Mouse (Mus musculus): ENCODE measurements around the gene Ntn3. TPM values are rescaled to one million over a fixed set of nuclear protein-coding genes. Genes with fewer than 3 reads are reported as not detected.

Ntn3 gene
- polyA plus RNA-seq, 1 experiment from 2014 or later: 4.9 TPM

GRCm38 (mm10) chr17:24201092-24201491 lies 8.2 kb downstream of the Ntn3 start:
- WGBS: 79% methylated on average over 4 of the region's 4 CpGs
- no peak for ATAC-seq (replicated peaks; ENCODE audit: low FRiP score)
- Histone ChIP-seq H3K27me3 (ENCODE audit: control insufficient read depth, insufficient read depth, low read length) (0 out of 2 replicates have a peak, but pooled peaks cover under 1% of the 10 kb centered on the region), H3K4me1 (replicated peaks; ENCODE audit: control insufficient read depth, insufficient read depth, low read length) (peaks cover 8% of the 10 kb centered on the region; the same call in 1 of the 2 replicates), H3K36me3 (ENCODE audit: control insufficient read depth, insufficient read depth, low read length) (no peaks in the 10 kb centered on the region), H3K9ac (ENCODE audit: low read length) (no peak overlapping the region), H3K27ac (ENCODE audit: low read depth, low read length) (no peak overlapping the region), H3K4me3 (ENCODE audit: low read depth, low read length) (no peak overlapping the region), H3K4me2 (ENCODE audit: low read depth, low read length, severe bottlenecking) (no peak overlapping the region), H3K9me3 (ENCODE audit: control insufficient read depth, low read length) (no peaks in the 10 kb centered on the region)
- DNase-seq (ENCODE audit: low spot score): no peak

GRCm38 (mm10) chr17:24199741-24200140 lies 9.6 kb downstream of the Ntn3 start:
- H3K9me3 ChIP-seq (ENCODE audit: control insufficient read depth, low read length): no peaks in the 10 kb centered on the region
- no peak for ATAC-seq (replicated peaks; ENCODE audit: low FRiP score)
- 83% methylated on average over 4 of the region's 4 CpGs for WGBS

GRCm38 (mm10) chr17:24199252-24199651 lies 10.1 kb downstream of the Ntn3 start:
- ATAC-seq (replicated peaks; ENCODE audit: low FRiP score): no peak
- Histone ChIP-seq H3K9me3 (ENCODE audit: control insufficient read depth, low read length) (no peaks in the 10 kb centered on the region), H3K4me3 (ENCODE audit: low read depth, low read length) (no peak overlapping the region), H3K27me3 (ENCODE audit: control insufficient read depth, insufficient read depth, low read length) (no peaks in the 10 kb centered on the region), H3K4me2 (ENCODE audit: low read depth, low read length, severe bottlenecking) (no peak overlapping the region), H3K9ac (ENCODE audit: low read length) (no peak overlapping the region), H3K27ac (ENCODE audit: low read depth, low read length) (no peak overlapping the region), H3K4me1 (replicated peaks; ENCODE audit: control insufficient read depth, insufficient read depth, low read length) (no peaks in the 10 kb centered on the region), H3K36me3 (ENCODE audit: control insufficient read depth, insufficient read depth, low read length) (no peaks in the 10 kb centered on the region)
- 76% methylated on average over 4 of the region's 4 CpGs for WGBS
- DNase-seq (ENCODE audit: low spot score): no peak

More at GRCm38 (mm10) chr17:24199741-24200140, 9.6 kb downstream of the Ntn3 start:
- no peak for DNase-seq (ENCODE audit: low spot score)
- Histone ChIP-seq H3K4me1 (replicated peaks; ENCODE audit: control insufficient read depth, insufficient read depth, low read length) (peaks cover 2% of the 10 kb centered on the region; the same call in 1 of the 2 replicates), H3K4me3 (ENCODE audit: low read depth, low read length) (no peak overlapping the region), H3K4me2 (ENCODE audit: low read depth, low read length, severe bottlenecking) (no peak overlapping the region), H3K27ac (ENCODE audit: low read depth, low read length) (no peak overlapping the region), H3K9ac (ENCODE audit: low read length) (no peak overlapping the region), H3K36me3 (ENCODE audit: control insufficient read depth, insufficient read depth, low read length) (no peaks in the 10 kb centered on the region), H3K27me3 (ENCODE audit: control insufficient read depth, insufficient read depth, low read length) (no peaks in the 10 kb centered on the region)

GRCm38 (mm10) chr17:24197032-24197824 lies 12.1 kb downstream of the Ntn3 start:
- 73% methylated on average over 15 of the region's 15 CpGs for WGBS
- no peak for ATAC-seq (replicated peaks; ENCODE audit: low FRiP score)
- no peak overlapping the region for H3K4me2 ChIP-seq (ENCODE audit: low read depth, low read length, severe bottlenecking)
- no peak overlapping the region for H3K4me3 ChIP-seq (ENCODE audit: low read depth, low read length)
- H3K27me3 ChIP-seq (ENCODE audit: control insufficient read depth, insufficient read depth, low read length): no peaks in the 10 kb centered on the region
- DNase-seq (ENCODE audit: low spot score): no peak
- H3K9me3 ChIP-seq (ENCODE audit: control insufficient read depth, low read length): no peaks in the 10 kb centered on the region
- no peak overlapping the region for H3K27ac ChIP-seq (ENCODE audit: low read depth, low read length)
- H3K36me3 ChIP-seq (ENCODE audit: control insufficient read depth, insufficient read depth, low read length): no peaks in the 10 kb centered on the region
- H3K4me1 ChIP-seq (replicated peaks; ENCODE audit: control insufficient read depth, insufficient read depth, low read length): no peaks in the 10 kb centered on the region
- H3K9ac ChIP-seq (ENCODE audit: low read length): no peak overlapping the region

- WGBS: 78% methylated on average over 2 of the region's 2 CpGs
Measured at GRCm38 (mm10) chr17:24195349-24195748, 14.0 kb downstream of the Ntn3 start.

GRCm38 (mm10) chr17:24193769-24194168 lies 15.6 kb downstream of the Ntn3 start:
- DNase-seq (ENCODE audit: low spot score) (no peak), ATAC-seq (replicated peaks; ENCODE audit: low FRiP score) (no peak)
- H3K9me3 ChIP-seq (ENCODE audit: control insufficient read depth, low read length): no peaks in the 10 kb centered on the region
- 88% methylated on average over 5 of the region's 5 CpGs for WGBS
- H3K4me1 ChIP-seq (replicated peaks; ENCODE audit: control insufficient read depth, insufficient read depth, low read length): no peaks in the 10 kb centered on the region
- H3K9ac ChIP-seq (ENCODE audit: low read length): no peak overlapping the region
- H3K36me3 ChIP-seq (ENCODE audit: control insufficient read depth, insufficient read depth, low read length): no peaks in the 10 kb centered on the region
- no peak overlapping the region for H3K4me3 ChIP-seq (ENCODE audit: low read depth, low read length)
- H3K27ac ChIP-seq (ENCODE audit: low read depth, low read length): no peak overlapping the region
- H3K4me2 ChIP-seq (ENCODE audit: low read depth, low read length, severe bottlenecking): no peak overlapping the region
- H3K27me3 ChIP-seq (ENCODE audit: control insufficient read depth, insufficient read depth, low read length): no peaks in the 10 kb centered on the region

More at GRCm38 (mm10) chr17:24195349-24195748, 14.0 kb downstream of the Ntn3 start:
- Histone ChIP-seq H3K4me2 (ENCODE audit: low read depth, low read length, severe bottlenecking) (no peak overlapping the region), H3K4me1 (replicated peaks; ENCODE audit: control insufficient read depth, insufficient read depth, low read length) (no peaks in the 10 kb centered on the region), H3K27ac (ENCODE audit: low read depth, low read length) (no peak overlapping the region), H3K36me3 (ENCODE audit: control insufficient read depth, insufficient read depth, low read length) (no peaks in the 10 kb centered on the region), H3K9ac (ENCODE audit: low read length) (no peak overlapping the region), H3K4me3 (ENCODE audit: low read depth, low read length) (no peak overlapping the region), H3K27me3 (ENCODE audit: control insufficient read depth, insufficient read depth, low read length) (no peaks in the 10 kb centered on the region), H3K9me3 (ENCODE audit: control insufficient read depth, low read length) (no peaks in the 10 kb centered on the region)
- no peak for DNase-seq (ENCODE audit: low spot score)
- no peak for ATAC-seq (replicated peaks; ENCODE audit: low FRiP score)

- 90% methylated on average over 8 of the region's 8 CpGs for WGBS
- ATAC-seq (replicated peaks; ENCODE audit: low FRiP score) (no peak), DNase-seq (ENCODE audit: low spot score) (no peak)
- H3K4me2 ChIP-seq (ENCODE audit: low read depth, low read length, severe bottlenecking): no peak overlapping the region
- no peaks in the 10 kb centered on the region for H3K9me3 ChIP-seq (ENCODE audit: control insufficient read depth, low read length)
- H3K27ac ChIP-seq (ENCODE audit: low read depth, low read length): no peak overlapping the region
- no peaks in the 10 kb centered on the region for H3K4me1 ChIP-seq (replicated peaks; ENCODE audit: control insufficient read depth, insufficient read depth, low read length)
- no peak overlapping the region for H3K4me3 ChIP-seq (ENCODE audit: low read depth, low read length)
- no peak overlapping the region for H3K9ac ChIP-seq (ENCODE audit: low read length)
- no peaks in the 10 kb centered on the region for H3K36me3 ChIP-seq (ENCODE audit: control insufficient read depth, insufficient read depth, low read length)
- H3K27me3 ChIP-seq (ENCODE audit: control insufficient read depth, insufficient read depth, low read length): no peaks in the 10 kb centered on the region
Measured at GRCm38 (mm10) chr17:24193268-24193667, 16.1 kb downstream of the Ntn3 start.

- DNase-seq (ENCODE audit: low spot score) (no peak), ATAC-seq (replicated peaks; ENCODE audit: low FRiP score) (no peak)
- H3K4me2 ChIP-seq (ENCODE audit: low read depth, low read length, severe bottlenecking): no peak overlapping the region
- no peak overlapping the region for H3K27ac ChIP-seq (ENCODE audit: low read depth, low read length)
- H3K36me3 ChIP-seq (ENCODE audit: control insufficient read depth, insufficient read depth, low read length): no peaks in the 10 kb centered on the region
- H3K4me3 ChIP-seq (ENCODE audit: low read depth, low read length): no peak overlapping the region
- H3K4me1 ChIP-seq (replicated peaks; ENCODE audit: control insufficient read depth, insufficient read depth, low read length): no peaks in the 10 kb centered on the region
- H3K9me3 ChIP-seq (ENCODE audit: control insufficient read depth, low read length): no peaks in the 10 kb centered on the region
- H3K27me3 ChIP-seq (ENCODE audit: control insufficient read depth, insufficient read depth, low read length): no peaks in the 10 kb centered on the region
- 87% methylated on average over 8 of the region's 8 CpGs for WGBS
- H3K9ac ChIP-seq (ENCODE audit: low read length): no peak overlapping the region
Measured at GRCm38 (mm10) chr17:24192848-24193247, 16.5 kb downstream of the Ntn3 start.

- Histone ChIP-seq H3K27ac (ENCODE audit: low read depth, low read length) (no peak overlapping the region), H3K9ac (ENCODE audit: low read length) (no peak overlapping the region), H3K4me2 (ENCODE audit: low read depth, low read length, severe bottlenecking) (no peak overlapping the region), H3K4me3 (ENCODE audit: low read depth, low read length) (no peak overlapping the region), H3K4me1 (replicated peaks; ENCODE audit: control insufficient read depth, insufficient read depth, low read length) (no peaks in the 10 kb centered on the region), H3K36me3 (ENCODE audit: control insufficient read depth, insufficient read depth, low read length) (no peaks in the 10 kb centered on the region), H3K27me3 (ENCODE audit: control insufficient read depth, insufficient read depth, low read length) (no peaks in the 10 kb centered on the region), H3K9me3 (ENCODE audit: control insufficient read depth, low read length) (no peaks in the 10 kb centered on the region)
- DNase-seq (ENCODE audit: low spot score) (no peak), ATAC-seq (replicated peaks; ENCODE audit: low FRiP score) (no peak)
- WGBS: 75% methylated on average over 4 of the region's 4 CpGs
Measured at GRCm38 (mm10) chr17:24191481-24191880, 17.9 kb downstream of the Ntn3 start.

All from forebrain, embryonic 11.5 days (tissue).